Mouse (Mus musculus): ENCODE results near the gene Sobp. TPM values are rescaled to one million over a fixed set of nuclear protein-coding genes. Genes with fewer than 3 reads are reported as not detected.

Sobp gene
- polyA plus RNA-seq, 1 experiment from 2014 or later, result 1.9 TPM

GRCm38 (mm10) chr10:43143173-43143572, 31.2 kb downstream of the Sobp start:
- no peaks in the 10 kb centered on the region for H3K36me3 ChIP-seq (ENCODE audit: control insufficient read depth, insufficient read depth)
- no peak overlapping the region for H3K9ac ChIP-seq (ENCODE audit: low read length)
- 81% methylated on average over 9 of the region's 9 CpGs for WGBS
- H3K4me3 ChIP-seq (ENCODE audit: low read length), result no peak overlapping the region
- H3K27ac ChIP-seq (ENCODE audit: low read length), result no peak overlapping the region
- no peaks in the 10 kb centered on the region for H3K27me3 ChIP-seq (ENCODE audit: control insufficient read depth, insufficient read depth, low read length)
- no peak for ATAC-seq (replicated peaks; ENCODE audit: extremely low read depth, insufficient read depth, low FRiP score)
- no peak overlapping the region for H3K4me2 ChIP-seq (ENCODE audit: low read depth, low read length)
- H3K4me1 ChIP-seq (ENCODE audit: control insufficient read depth, insufficient read depth, low read length), result no peaks in the 10 kb centered on the region
- H3K9me3 ChIP-seq (replicated peaks; ENCODE audit: control insufficient read depth, low read length), result no peaks in the 10 kb centered on the region; the same call in 1 of the 2 replicates

- 89% methylated on average over 11 of the region's 11 CpGs for WGBS
- ATAC-seq (replicated peaks; ENCODE audit: extremely low read depth, insufficient read depth, low FRiP score), result no peak
- no peak overlapping the region for H3K27ac ChIP-seq (ENCODE audit: low read length)
- H3K27me3 ChIP-seq (ENCODE audit: control insufficient read depth, insufficient read depth, low read length), result no peaks in the 10 kb centered on the region
- H3K9me3 ChIP-seq (replicated peaks; ENCODE audit: control insufficient read depth, low read length), result no peaks in the 10 kb centered on the region; the same call in 1 of the 2 replicates
- H3K4me1 ChIP-seq (ENCODE audit: control insufficient read depth, insufficient read depth, low read length), result no peaks in the 10 kb centered on the region
- H3K4me2 ChIP-seq (ENCODE audit: low read depth, low read length), result no peak overlapping the region
- no peak overlapping the region for H3K9ac ChIP-seq (ENCODE audit: low read length)
- H3K4me3 ChIP-seq (ENCODE audit: low read length), result no peak overlapping the region
- no peaks in the 10 kb centered on the region for H3K36me3 ChIP-seq (ENCODE audit: control insufficient read depth, insufficient read depth)
These were observed 40.3 kb downstream of the Sobp start for GRCm38 (mm10) chr10:43134027-43134426.

GRCm38 (mm10) chr10:43128750-43129149, 45.6 kb downstream of the Sobp start:
- no peak overlapping the region for H3K9ac ChIP-seq (ENCODE audit: low read length)
- 69% methylated on average over 3 of the region's 3 CpGs for WGBS
- ATAC-seq (replicated peaks; ENCODE audit: extremely low read depth, insufficient read depth, low FRiP score), result no peak

GRCm38 (mm10) chr10:43124561-43124960, 49.8 kb downstream of the Sobp start:
- H3K27ac ChIP-seq (ENCODE audit: low read length), result peak overlapping the region; percentile 48

More at GRCm38 (mm10) chr10:43128750-43129149, 45.6 kb downstream of the Sobp start:
- Histone ChIP-seq H3K4me3 (ENCODE audit: low read length) (no peak overlapping the region), H3K9me3 (replicated peaks; ENCODE audit: control insufficient read depth, low read length) (no peaks in the 10 kb centered on the region), H3K27me3 (ENCODE audit: control insufficient read depth, insufficient read depth, low read length) (no peaks in the 10 kb centered on the region), H3K4me1 (ENCODE audit: control insufficient read depth, insufficient read depth, low read length) (peaks cover 8% of the 10 kb centered on the region), H3K36me3 (ENCODE audit: control insufficient read depth, insufficient read depth) (no peaks in the 10 kb centered on the region), H3K27ac (ENCODE audit: low read length) (no peak overlapping the region), H3K4me2 (ENCODE audit: low read depth, low read length) (no peak overlapping the region)

GRCm38 (mm10) chr10:43124156-43124555, 50.2 kb downstream of the Sobp start:
- 74% methylated on average over 4 of the region's 4 CpGs for WGBS

More at GRCm38 (mm10) chr10:43124561-43124960, 49.8 kb downstream of the Sobp start:
- peaks cover 8% of the 10 kb centered on the region for H3K4me1 ChIP-seq (ENCODE audit: control insufficient read depth, insufficient read depth, low read length)
- no peak overlapping the region for H3K4me2 ChIP-seq (ENCODE audit: low read depth, low read length)
- no peaks in the 10 kb centered on the region for H3K27me3 ChIP-seq (ENCODE audit: control insufficient read depth, insufficient read depth, low read length)
- no peaks in the 10 kb centered on the region for H3K36me3 ChIP-seq (ENCODE audit: control insufficient read depth, insufficient read depth)
- ATAC-seq (replicated peaks; ENCODE audit: extremely low read depth, insufficient read depth, low FRiP score), result no peak
- no peaks in the 10 kb centered on the region for H3K9me3 ChIP-seq (replicated peaks; ENCODE audit: control insufficient read depth, low read length)
- no peak overlapping the region for H3K9ac ChIP-seq (ENCODE audit: low read length)
- WGBS, result 43% methylated on average over 7 of the region's 7 CpGs
- no peak overlapping the region for H3K4me3 ChIP-seq (ENCODE audit: low read length)

GRCm38 (mm10) chr10:43123422-43123821, 50.9 kb downstream of the Sobp start:
- ATAC-seq (replicated peaks; ENCODE audit: extremely low read depth, insufficient read depth, low FRiP score), result no peak
- H3K27me3 ChIP-seq (ENCODE audit: control insufficient read depth, insufficient read depth, low read length), result no peaks in the 10 kb centered on the region
- H3K4me2 ChIP-seq (ENCODE audit: low read depth, low read length), result no peak overlapping the region
- H3K4me3 ChIP-seq (ENCODE audit: low read length), result no peak overlapping the region
- no peaks in the 10 kb centered on the region for H3K36me3 ChIP-seq (ENCODE audit: control insufficient read depth, insufficient read depth)
- no peaks in the 10 kb centered on the region for H3K9me3 ChIP-seq (replicated peaks; ENCODE audit: control insufficient read depth, low read length)
- H3K27ac ChIP-seq (ENCODE audit: low read length), result no peak overlapping the region
- no peak overlapping the region for H3K9ac ChIP-seq (ENCODE audit: low read length)
- peaks cover 8% of the 10 kb centered on the region for H3K4me1 ChIP-seq (ENCODE audit: control insufficient read depth, insufficient read depth, low read length)
- WGBS, result 74% methylated on average over 6 of the region's 6 CpGs

More at GRCm38 (mm10) chr10:43124156-43124555, 50.2 kb downstream of the Sobp start:
- no peak overlapping the region for H3K4me3 ChIP-seq (ENCODE audit: low read length)
- peaks cover 8% of the 10 kb centered on the region for H3K4me1 ChIP-seq (ENCODE audit: control insufficient read depth, insufficient read depth, low read length)
- no peak overlapping the region for H3K9ac ChIP-seq (ENCODE audit: low read length)
- no peaks in the 10 kb centered on the region for H3K27me3 ChIP-seq (ENCODE audit: control insufficient read depth, insufficient read depth, low read length)
- H3K4me2 ChIP-seq (ENCODE audit: low read depth, low read length), result no peak overlapping the region
- no peak for ATAC-seq (replicated peaks; ENCODE audit: extremely low read depth, insufficient read depth, low FRiP score)
- H3K9me3 ChIP-seq (replicated peaks; ENCODE audit: control insufficient read depth, low read length), result no peaks in the 10 kb centered on the region
- no peaks in the 10 kb centered on the region for H3K36me3 ChIP-seq (ENCODE audit: control insufficient read depth, insufficient read depth)
- peak overlapping the region; percentile 48 for H3K27ac ChIP-seq (ENCODE audit: low read length)

- H3K27ac ChIP-seq (ENCODE audit: low read length), result no peak overlapping the region; the same call in 1 of the 2 replicates
- ATAC-seq (replicated peaks; ENCODE audit: extremely low read depth, insufficient read depth, low FRiP score), result no peak
- no peaks in the 10 kb centered on the region for H3K9me3 ChIP-seq (replicated peaks; ENCODE audit: control insufficient read depth, low read length)
- H3K36me3 ChIP-seq (ENCODE audit: control insufficient read depth, insufficient read depth), result no peaks in the 10 kb centered on the region
- no peak overlapping the region for H3K4me3 ChIP-seq (ENCODE audit: low read length)
- H3K9ac ChIP-seq (ENCODE audit: low read length), result no peak overlapping the region
- H3K27me3 ChIP-seq (ENCODE audit: control insufficient read depth, insufficient read depth, low read length), result no peaks in the 10 kb centered on the region
- H3K4me2 ChIP-seq (ENCODE audit: low read depth, low read length), result no peak overlapping the region
- peaks cover 8% of the 10 kb centered on the region for H3K4me1 ChIP-seq (ENCODE audit: control insufficient read depth, insufficient read depth, low read length)
- 43% methylated on average over 8 of the region's 8 CpGs for WGBS
These were observed 53.5 kb downstream of the Sobp start for GRCm38 (mm10) chr10:43120688-43121450.

GRCm38 (mm10) chr10:43116083-43116927, 58.0 kb downstream of the Sobp start:
- H3K4me3 ChIP-seq (ENCODE audit: low read length), result no peak overlapping the region
- H3K4me2 ChIP-seq (ENCODE audit: low read depth, low read length), result no peak overlapping the region
- H3K9ac ChIP-seq (ENCODE audit: low read length), result no peak overlapping the region
- H3K27me3 ChIP-seq (ENCODE audit: control insufficient read depth, insufficient read depth, low read length), result no peaks in the 10 kb centered on the region
- no peaks in the 10 kb centered on the region for H3K36me3 ChIP-seq (ENCODE audit: control insufficient read depth, insufficient read depth)
- H3K27ac ChIP-seq (ENCODE audit: low read length), result no peak overlapping the region
- no peaks in the 10 kb centered on the region for H3K9me3 ChIP-seq (replicated peaks; ENCODE audit: control insufficient read depth, low read length)
- WGBS, result 58% methylated on average over 3 of the region's 3 CpGs
- peaks cover 4% of the 10 kb centered on the region; the same call in 1 of the 2 replicates for H3K4me1 ChIP-seq (ENCODE audit: control insufficient read depth, insufficient read depth, low read length)
- ATAC-seq (replicated peaks; ENCODE audit: extremely low read depth, insufficient read depth, low FRiP score), result no peak

- no peaks in the 10 kb centered on the region for H3K36me3 ChIP-seq (ENCODE audit: control insufficient read depth, insufficient read depth)
- no peak overlapping the region for H3K4me2 ChIP-seq (ENCODE audit: low read depth, low read length)
- no peak overlapping the region for H3K27ac ChIP-seq (ENCODE audit: low read length)
- WGBS, result 80% methylated on average over 7 of the region's 7 CpGs
- ATAC-seq (replicated peaks; ENCODE audit: extremely low read depth, insufficient read depth, low FRiP score), result no peak
- no peak overlapping the region for H3K9ac ChIP-seq (ENCODE audit: low read length)
- H3K4me1 ChIP-seq (ENCODE audit: control insufficient read depth, insufficient read depth, low read length), result peaks cover 4% of the 10 kb centered on the region; the same call in 1 of the 2 replicates
- H3K4me3 ChIP-seq (ENCODE audit: low read length), result no peak overlapping the region
- no peaks in the 10 kb centered on the region for H3K9me3 ChIP-seq (replicated peaks; ENCODE audit: control insufficient read depth, low read length)
- H3K27me3 ChIP-seq (ENCODE audit: control insufficient read depth, insufficient read depth, low read length), result no peaks in the 10 kb centered on the region
These were observed 62.0 kb downstream of the Sobp start for GRCm38 (mm10) chr10:43112296-43112695.
